Mouse (Mus musculus): ENCODE measurements around the gene Acbd3. TPM values are rescaled to one million over a fixed set of nuclear protein-coding genes. Genes with fewer than 3 reads are reported as not detected.

Gene Acbd3
- polyA plus RNA-seq, 1 experiment from 2014 or later: 27.1 TPM

Other genes starting within 250 kb of the Acbd3 start
- 15.6 and 16.1 TPM in 2 replicates for gene Stum, start 242.5 kb upstream of the Acbd3 start, polyA plus RNA-seq (2014; fragmentation: Nextera tagmentation; extraction: Ambion mirVana)
- gene Parp1, start 157.1 kb upstream of the Acbd3 start, polyA plus RNA-seq (2014; fragmentation: Nextera tagmentation; extraction: Ambion mirVana): 85.4 and 86.8 TPM in 2 replicates
- gene Lin9, start 84.9 kb upstream of the Acbd3 start, polyA plus RNA-seq (2014; fragmentation: Nextera tagmentation; extraction: Ambion mirVana): 10.6 and 11.2 TPM in 2 replicates
- gene Mixl1, start 29.0 kb upstream of the Acbd3 start, polyA plus RNA-seq (2014; fragmentation: Nextera tagmentation; extraction: Ambion mirVana): 0.16 TPM in 1 of 2 replicates, not detected in the other
- gene H3f3a, start 87.9 kb downstream of the Acbd3 start, polyA plus RNA-seq (2014; fragmentation: Nextera tagmentation; extraction: Ambion mirVana): 2,816 and 2,951 TPM in 2 replicates
- 26.9 and 28.2 TPM in 2 replicates for gene Sde2, start 125.1 kb downstream of the Acbd3 start, polyA plus RNA-seq (2014; fragmentation: Nextera tagmentation; extraction: Ambion mirVana)
- gene Lefty2, start 167.1 kb downstream of the Acbd3 start, polyA plus RNA-seq (2014; fragmentation: Nextera tagmentation; extraction: Ambion mirVana): 1.5 and 3.2 TPM in 2 replicates
- 63.0 and 68.0 TPM in 2 replicates for gene Pycr2, start 178.2 kb downstream of the Acbd3 start, polyA plus RNA-seq (2014; fragmentation: Nextera tagmentation; extraction: Ambion mirVana)
- 0.20 and 0.41 TPM in 2 replicates for gene Lefty1, start 209.0 kb downstream of the Acbd3 start, polyA plus RNA-seq (2014; fragmentation: Nextera tagmentation; extraction: Ambion mirVana)
- gene Tmem63a, start 216.3 kb downstream of the Acbd3 start, polyA plus RNA-seq (2014; fragmentation: Nextera tagmentation; extraction: Ambion mirVana): 1.5 and 1.6 TPM in 2 replicates